Mouse (Mus musculus) effector memory CD4-positive, alpha-beta T cell, adult 5 months (primary cell): ENCODE results near the gene Olfr441. TPM values are rescaled to one million over a fixed set of nuclear protein-coding genes. Genes with fewer than 3 reads are reported as not detected.

Experiments
- polyA plus RNA-seq: library from polyadenylated mRNA; unstranded; fragments of 100-300 nt; shearing (Covaris generic); gene quantifications from one replicate; pipeline ENCODE4 v1.2.1, GENCODE M21; 2017

Gene Olfr441
- polyA plus RNA-seq = not detected

DNA sequence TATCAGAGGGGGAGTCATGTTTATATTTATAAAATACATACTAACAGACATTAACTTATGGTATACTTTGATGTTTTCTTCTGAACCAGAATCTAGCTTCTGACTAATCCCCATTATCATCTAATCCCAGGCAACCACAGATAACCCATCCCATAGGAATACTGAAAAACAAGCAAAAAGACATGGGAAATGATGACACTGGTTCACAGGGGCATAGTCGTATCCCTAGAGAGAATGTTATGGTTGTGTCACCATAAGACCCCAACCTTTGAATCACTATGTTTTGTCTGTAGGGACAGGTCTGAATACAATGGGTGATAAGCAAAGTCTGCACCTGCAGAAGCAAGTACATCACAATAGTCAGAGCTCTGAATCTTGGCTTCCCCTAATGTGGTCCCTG, at the start of gene Olfr441:
Gene Olfr441 (plus strand): TSS at position 301 of the 400 bp plus-strand sequence.

DNA sequence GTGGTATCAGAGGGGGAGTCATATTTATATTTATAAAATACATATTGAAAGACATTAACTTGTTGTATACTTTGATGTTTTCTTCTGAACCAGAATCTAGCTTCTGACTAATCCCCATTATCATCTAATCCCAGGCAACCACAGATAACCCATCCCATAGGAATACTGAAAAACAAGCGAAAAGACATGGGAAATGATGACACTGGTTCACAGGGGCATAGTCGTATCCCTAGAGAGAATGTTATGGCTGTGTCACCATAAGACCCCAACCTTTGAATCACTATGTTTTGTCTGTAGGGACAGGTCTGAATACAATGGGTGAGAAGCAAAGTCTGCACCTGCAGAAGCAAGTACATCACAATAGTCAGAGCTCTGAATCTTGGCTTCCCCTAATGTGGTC, 40.1 kb downstream of the Olfr441 start, which contains the start of gene Olfr237-ps1:
Gene Olfr237-ps1 (plus strand): TSS at position 301 of the 400 bp plus-strand sequence.

DNA sequence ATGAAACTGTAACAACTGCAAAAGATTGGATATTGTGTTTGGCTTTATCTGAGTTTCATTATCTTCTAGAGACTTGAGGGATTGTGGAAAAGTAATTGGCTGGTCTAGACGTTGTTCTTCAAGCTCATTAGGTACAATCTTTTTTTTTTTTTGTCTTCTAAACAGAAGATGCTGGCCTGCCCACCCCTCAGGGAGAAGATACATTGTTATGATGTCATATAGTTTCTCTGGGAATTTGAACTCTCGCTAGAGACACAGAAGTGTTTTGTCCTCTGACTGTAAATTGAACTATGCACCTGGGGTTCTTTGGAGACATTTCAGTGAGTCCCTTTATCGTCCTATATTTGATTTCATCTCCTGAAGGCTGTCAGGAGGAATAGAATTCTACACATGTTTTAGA, 56.8 kb downstream of the Olfr441 start, which contains the start of gene Olfr437:
Gene Olfr437 (plus strand): TSS at position 301 of the 400 bp plus-strand sequence.

Other genes with a start within 250 kb of the Olfr441 start
- gene Olfr448, start 215.9 kb upstream of the Olfr441 start, polyA plus RNA-seq = not detected
- gene Olfr447, start 197.5 kb upstream of the Olfr441 start, polyA plus RNA-seq = not detected
- gene Olfr446, start 185.0 kb upstream of the Olfr441 start, polyA plus RNA-seq = 0.09 TPM
- not detected for gene Olfr444, start 157.3 kb upstream of the Olfr441 start, polyA plus RNA-seq
- gene Olfr237-ps1, start 40.2 kb downstream of the Olfr441 start, polyA plus RNA-seq = 0.15 TPM
- not detected for gene Olfr437, start 56.9 kb downstream of the Olfr441 start, polyA plus RNA-seq
- gene Olfr13, start 65.8 kb downstream of the Olfr441 start, polyA plus RNA-seq = not detected
- gene Olfr435, start 90.8 kb downstream of the Olfr441 start, polyA plus RNA-seq = not detected
- not detected for gene Olfr434, start 106.7 kb downstream of the Olfr441 start, polyA plus RNA-seq
- not detected for gene Olfr47, start 125.2 kb downstream of the Olfr441 start, polyA plus RNA-seq
- gene Arhgef5, start 159.2 kb downstream of the Olfr441 start, polyA plus RNA-seq = 0.37 TPM
- gene Nobox, start 203.2 kb downstream of the Olfr441 start, polyA plus RNA-seq = not detected